Mouse (Mus musculus) urinary bladder, adult 18-20 months (tissue): ENCODE measurements at regions not wholly inside any gene's neighbourhood (a gene's known extent, or its start where the extent isn't known, plus 50 kb on each side); places are given as distances from the start of the nearest gene placed in this dataset.

Source experiments
- DNase-seq, 2 experiments: peaks; one replicate each; pipeline ENCODE4 v3.0.0; 2022; ENCODE audit warnings: low spot score in 2 of 2, mixed read lengths in 2 of 2

DNA sequence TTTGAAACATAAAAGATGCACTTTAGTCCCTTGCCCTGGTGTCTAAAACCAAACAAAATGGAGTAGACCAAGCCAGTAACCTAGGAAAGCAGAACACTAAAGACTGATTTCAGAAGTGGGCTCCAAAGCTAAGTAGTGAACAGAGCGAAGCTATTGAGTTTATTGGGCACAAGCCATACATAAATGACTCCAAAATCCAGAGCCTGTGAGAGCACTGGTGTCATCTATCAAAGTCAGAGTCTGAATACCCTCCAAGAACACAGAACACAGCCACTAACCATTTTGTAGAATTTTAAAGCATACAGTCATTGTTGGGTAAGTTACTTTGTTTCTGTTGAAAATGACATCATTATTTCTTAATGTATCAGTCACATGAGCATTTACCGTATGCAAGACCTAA is 175.0 kb upstream of the Lrig3 start:
- DNase-seq, result no peak

DNA sequence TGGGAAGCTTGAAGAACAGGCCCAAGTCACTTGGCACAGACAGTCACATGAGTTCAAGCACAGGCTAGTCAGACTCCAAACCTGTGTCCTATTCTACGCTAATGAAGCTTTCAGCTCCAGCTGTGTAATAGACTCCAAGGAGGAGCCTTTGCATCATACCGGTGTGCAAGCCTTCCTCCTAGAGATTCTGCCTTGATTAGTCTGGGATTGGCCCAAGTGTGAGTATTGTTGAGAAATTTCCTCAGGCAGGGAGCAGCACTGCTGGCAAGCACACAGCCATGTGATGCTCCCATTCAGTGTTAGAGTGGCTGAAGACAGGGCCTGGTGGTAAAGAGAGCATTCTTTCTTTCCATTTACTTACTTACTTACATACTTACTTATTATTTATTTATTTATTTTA is 171.5 kb upstream of the Lrig3 start:
- DNase-seq, result no peak

DNA sequence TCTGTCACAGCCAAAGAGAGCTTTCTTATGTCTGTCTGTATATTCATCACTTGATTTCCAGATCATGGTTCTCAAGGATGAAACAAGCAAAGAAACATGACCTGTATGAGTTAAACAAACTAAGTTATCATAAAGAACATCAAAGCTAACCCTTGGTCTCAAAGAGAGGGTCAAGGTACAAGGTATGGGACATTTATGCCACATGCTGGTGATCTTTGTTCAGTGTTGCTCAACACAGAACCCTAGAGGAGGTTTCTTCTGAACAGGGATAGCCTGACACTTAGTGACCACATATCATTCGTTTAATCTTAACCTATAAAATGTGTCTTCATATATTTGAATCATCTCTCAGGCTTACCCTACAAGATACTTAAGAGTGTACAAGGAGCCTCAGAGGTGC is 170.6 kb upstream of the Lrig3 start:
- DNase-seq, result no peak

DNA sequence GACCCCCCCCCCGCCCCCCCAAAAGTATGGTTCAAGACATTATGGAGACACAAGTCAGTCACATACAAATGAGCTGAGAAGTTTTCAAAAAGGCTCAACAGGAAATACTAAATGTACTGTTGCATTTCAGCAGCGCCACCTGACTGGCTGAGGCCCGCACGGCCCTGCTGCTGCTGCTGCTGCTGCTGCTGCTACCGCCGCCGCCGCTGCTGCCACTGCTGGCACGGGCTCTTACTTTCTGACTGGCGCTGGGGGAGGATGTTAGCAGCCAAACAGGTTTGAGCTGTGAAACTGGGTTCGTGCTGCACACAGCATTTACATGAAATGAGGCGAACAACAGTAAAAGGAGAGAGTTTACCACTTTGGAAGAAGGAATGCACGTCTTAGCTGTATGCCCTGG is 167.3 kb upstream of the Lrig3 start:
- DNase-seq, result no peak

DNA sequence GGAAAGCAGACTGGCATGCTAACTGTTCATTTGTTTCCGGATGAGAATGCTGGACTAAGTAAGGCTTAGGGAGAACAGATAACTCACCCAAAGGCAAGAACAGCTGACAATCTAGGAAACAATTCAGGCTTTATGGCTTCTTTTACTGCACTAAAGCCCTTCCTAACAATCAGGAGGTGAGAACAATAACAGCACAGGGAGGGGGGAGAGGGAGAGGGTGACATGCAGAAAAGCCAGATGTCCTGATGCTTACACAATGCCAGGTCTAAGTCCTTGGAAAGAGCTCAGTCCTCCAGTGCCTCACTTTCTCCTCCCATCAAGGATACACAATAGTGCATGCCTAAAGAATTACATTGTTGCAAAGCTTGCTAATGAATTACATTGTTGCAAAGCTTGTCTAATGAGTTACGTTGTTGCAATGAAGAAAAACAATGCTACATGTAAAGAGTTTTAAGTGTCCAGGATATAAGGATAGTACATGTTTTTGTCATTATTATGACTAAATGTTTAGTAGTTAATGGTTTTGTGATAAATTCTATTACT is 165.3 kb upstream of the Lrig3 start:
- no peak for DNase-seq

DNA sequence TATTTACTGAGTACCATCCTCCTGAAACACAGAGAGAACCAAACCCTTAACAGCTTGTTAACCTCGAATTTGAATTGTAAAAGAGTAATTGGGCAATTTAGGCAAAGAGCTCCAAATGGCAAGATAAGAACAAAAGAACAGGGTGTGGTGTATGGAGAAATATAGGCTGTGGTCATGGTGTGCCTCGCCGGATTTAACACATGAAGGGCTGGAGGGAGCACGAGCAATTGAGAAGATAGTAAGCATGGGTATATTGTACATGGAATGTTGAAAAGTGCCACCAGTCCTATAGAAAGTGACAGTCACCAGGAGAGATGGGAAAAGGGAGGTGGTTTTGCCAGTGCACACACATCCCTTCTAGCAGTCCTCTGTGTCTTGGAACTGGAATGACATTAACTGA is 164.5 kb upstream of the Lrig3 start:
- no peak for DNase-seq

DNA sequence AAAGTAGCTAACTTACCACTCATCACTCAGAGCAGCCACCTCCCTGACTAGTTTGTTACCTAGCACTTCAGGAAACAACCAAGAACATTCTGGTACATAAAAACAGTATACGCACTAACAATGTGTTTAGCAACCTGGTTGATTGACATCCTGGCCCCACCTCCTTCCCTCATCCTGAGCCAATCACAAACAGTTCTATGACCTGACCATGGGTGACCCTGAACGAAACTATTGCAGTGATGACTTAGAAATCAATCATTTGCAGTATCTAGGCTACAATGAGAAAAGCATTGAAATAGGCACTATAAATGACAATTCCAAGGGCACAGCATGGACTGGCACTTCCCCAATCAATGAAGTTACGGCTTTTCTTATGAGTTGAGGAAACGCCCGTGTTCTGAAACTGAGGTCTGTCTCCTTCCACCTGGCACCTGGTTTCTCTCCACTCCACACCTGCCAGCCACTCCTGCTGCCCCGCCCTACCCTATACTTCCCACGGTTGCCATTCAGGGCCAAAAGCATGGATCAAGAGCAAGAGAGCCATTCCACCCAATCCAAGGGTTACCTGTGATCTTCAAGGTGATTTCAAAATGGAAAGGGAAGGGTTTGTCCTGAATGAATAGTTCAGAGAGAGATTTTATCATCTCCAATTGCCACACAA is 162.9 kb upstream of the Lrig3 start:
- no peak for DNase-seq

DNA sequence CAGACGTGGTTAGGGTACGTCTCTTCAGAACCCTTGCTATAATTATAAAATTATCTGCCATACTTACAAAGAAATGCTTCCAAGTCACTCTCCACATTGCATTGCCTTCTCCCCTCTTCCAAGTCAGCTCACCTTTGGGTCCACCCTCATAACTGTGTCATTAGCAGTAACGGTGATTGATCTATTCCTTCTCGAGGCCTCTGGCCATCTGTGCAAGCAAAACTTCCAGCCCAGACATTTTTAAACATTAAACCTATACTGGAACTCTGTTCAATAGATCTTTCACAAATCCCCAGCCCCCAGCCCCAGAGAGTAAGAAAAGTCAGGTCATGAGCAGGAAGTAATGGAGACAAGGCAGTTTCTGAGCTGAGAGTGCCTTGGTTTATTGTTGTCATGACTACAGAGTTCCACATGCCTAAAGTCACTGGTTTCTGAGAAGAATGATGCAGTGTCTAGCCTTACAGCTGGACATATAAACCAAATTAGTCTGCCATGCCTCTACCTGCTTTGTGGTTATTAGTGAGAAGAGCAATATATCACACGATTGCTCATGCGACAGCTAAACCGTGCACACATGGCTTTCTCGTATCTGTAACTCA is 156.1 kb upstream of the Lrig3 start:
- DNase-seq, result no peak

DNA sequence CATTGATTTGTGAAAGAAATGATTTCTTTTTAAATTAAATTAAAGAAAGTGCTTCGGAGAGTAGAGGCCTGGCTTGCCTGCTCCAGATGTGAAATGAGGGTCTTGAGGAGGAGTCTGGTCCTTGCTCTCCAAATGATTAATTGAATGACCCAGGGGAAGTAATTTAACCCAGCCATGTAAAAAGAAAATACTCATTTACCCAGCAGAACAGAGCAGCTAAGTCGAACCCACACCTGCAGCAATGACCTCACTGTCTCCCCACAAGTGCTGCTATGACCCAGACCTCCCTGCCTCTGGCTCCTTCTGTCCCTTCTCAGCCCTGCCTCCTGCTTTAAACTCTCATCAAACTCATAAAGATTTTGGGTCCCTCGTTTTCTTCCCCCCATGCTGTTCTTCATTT is 155.4 kb upstream of the Lrig3 start:
- DNase-seq, result no peak

DNA sequence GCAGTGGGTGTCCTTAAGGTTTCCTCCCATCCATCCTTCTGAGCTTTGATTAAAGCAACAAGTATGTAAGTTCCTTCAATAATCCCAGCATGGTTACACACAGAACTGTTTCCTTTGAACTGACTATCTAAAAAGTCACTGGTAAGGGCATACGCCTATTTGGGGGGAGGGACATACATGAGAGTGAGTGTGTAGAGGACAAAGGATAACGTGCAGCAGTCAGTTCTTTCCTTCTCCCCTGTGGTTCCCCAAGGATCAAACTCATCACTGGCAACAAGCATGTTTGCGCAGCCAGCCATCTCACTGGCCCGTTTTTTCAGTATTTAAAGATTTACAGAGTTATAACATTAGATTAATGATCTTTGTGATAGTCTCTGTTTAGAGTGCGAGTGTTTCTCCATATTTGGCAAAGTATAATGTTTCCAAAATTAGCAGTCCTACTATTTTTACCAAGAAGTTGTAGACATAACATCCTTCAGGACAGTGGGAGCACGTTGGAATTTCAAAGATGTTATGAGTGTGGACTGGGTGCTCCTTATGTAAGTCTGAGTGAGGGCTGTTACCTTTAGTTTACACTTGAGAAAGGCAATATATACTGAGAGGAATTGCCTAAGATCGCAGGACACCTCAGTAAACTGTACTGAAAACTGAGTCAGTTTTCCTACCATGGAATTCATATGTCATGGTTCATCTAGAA is 151.6 kb upstream of the Lrig3 start:
- DNase-seq, result no peak

DNA sequence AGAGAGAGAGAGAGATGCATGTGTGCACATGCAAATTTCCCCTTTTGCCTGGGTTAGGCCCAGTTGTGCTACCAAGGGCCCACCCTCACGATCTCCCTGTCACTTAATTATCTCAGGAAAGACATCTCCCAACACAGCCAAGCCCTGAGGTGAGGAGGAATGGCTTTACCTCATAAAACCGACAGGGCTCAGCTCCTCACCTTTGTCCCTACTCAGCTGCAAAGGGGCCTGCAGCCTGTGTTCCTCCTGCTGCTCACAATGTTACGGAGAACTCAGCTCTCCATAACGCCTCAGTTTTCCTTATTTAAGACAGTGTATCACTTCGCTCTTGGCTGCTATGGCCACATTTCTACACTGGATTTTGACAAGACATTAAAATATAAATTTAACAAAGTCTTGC is 133.8 kb upstream of the Lrig3 start:
- no peak for DNase-seq

DNA sequence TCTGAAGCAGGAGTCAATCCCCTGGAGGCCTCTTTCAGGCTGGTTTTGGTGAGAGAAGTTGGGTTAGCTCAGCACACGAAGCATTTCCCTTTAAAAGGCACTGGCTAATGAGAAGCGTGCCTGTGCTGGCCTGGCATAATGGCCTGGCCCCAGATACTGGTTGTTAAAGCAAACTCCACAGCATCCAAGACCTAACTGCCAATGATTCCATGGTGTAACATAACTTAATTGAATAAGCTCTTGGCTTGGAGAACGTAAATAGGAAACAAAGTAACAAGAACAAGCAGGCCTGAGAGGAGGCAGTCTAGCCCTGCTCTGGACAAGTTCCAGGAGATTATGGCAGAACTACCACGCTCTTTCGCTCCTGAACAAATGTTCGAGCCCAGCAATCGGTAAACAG is 133.2 kb upstream of the Lrig3 start:
- DNase-seq, result no peak

DNA sequence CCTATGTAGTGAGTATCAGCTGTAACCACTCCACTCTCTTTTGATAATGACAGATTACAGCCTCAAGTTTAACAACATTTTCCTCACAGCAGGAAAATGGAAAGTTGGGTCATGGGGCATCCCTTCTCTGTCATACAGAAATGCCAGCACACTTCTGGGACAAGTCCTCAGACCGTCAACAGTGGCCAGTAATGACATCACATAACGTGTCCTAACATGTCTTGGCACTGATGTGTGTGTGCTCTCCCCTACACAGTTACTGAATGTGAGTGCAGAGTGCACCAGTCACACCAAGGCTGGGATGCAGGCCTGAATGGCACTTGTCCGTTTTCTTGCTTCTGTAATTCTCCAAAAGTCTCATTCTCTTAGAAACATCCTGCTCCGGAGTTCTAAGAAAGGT is 132.0 kb upstream of the Lrig3 start:
- DNase-seq, result no peak

DNA sequence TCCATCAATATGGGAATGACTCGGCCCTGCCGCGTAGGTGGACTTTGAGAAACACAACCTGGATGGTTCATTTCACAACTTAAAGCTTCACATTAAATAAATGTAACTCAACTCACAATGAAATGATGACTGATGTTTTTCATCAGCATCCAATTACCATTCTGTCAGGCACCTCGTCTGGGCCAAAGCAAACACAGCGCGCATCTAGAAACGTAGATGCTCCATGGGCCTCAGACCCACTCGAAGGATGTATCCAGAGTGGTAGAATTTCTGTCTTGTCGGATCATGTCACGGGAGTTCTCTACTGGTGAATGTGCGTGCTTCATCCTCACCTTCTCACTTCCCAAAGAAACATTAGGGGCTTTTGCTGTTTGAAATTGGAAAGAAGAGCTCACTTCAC is 127.0 kb upstream of the Lrig3 start:
- no peak for DNase-seq

DNA sequence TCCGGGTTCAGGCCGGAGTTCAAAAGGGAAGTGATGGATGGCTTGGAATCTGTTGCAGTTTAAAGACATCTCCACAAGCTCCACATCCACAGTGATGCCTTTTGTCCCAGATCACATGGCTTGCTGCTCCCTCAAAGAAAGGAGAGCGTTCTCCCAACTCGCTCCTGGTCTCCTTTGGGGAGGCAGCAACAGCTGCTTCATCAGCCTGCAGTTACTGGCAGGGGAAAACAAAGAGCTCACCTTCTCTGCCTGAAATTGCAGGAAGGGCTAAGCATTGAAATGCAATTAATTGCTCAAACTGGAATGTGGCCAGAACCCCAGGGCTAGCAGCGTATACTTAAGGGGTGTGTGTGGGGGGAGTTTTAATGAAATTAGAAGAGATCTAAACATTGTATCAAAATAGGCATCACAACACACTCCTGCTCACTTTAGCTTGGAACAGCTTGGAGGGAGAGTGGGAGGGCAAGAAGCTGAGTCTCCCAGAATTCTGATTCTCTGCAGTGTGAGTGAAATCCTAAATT is 126.3 kb upstream of the Lrig3 start:
- no peak for DNase-seq

DNA sequence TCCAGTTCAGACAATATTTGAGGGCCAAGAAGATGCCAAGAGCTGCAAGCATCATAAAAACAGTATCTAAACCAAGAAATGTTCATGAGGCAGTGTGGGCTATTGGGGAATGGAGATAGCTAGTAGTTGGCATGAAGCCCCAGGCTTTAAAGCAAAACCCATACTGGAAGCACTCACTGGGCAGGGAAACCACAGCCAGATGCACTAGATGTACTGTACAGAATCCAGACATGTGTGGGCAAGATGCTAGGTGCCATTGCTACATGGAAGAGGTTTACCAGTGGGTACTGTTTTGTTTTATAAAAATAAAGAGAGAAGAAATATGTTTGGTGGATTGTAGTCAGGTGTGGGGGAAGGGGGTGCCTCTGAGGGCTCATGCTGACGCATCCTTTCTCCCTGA is 125.6 kb upstream of the Lrig3 start:
- no peak for DNase-seq

DNA sequence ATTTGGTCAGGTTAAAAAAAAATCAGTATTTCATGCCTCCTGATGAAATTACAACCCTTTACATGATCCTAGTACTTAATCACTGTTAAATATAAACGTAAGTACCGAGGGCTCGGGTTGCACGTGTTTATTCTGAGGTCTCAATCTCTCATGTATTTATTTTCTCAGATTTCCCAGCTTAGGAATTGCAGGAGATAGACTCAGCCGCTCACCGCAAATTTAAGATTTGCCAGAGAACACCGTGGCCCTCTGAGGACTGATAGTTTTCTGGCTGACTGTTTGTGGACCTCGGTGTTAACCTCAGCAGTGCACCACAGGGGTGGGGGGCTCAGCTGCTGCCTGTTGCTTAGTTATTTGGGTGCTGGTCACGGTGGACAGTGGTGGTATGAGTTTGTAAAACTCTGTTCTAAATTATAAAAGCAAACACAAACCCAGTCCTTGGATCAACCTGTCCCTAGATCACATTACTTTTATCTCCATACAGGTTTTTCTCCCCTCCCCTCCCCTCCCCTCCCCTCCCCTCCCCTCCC is 121.6 kb upstream of the Lrig3 start:
- DNase-seq, result no peak

DNA sequence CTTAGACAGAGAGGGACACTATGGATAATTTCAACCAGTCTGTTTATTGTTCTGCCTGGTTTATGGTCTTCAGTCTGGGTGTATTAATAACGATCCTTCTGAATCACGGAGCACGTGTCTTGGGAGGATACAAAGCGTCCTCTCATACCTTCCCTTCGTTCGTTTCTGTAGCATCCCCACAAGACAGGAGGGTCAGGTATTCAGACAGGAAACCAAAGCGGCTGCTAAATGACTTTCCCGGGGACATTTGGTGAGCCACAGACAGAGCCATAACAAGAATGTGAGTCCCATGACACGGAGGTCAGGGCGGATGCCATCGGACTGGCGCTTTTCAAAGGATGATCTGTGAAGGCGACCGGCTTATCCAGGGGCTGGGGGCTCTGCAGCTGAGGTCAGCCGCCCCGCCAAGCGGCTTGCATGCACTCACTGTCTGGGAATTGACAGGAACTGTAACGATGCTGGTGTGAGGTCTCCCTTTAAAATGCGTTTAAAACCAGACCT is 120.9 kb upstream of the Lrig3 start:
- DNase-seq, result no peak

DNA sequence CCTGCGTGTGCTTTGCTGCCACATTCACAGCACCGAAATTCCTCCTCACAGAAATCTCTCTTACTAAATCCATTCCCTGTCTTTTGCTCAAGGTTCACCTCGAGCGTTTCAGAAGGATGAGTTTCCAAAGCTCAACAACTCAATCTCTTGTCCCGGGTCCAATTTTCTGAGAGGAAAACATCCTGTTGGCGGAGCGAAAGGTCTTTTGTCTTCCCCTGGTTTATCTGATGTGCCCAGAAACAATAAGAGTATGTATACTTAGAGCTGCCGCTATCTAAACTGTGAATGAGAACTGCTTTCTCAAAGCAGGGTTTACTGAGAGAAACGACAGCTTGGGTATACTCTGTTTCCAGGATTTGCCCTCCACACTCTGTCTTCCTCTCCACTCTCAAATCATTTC is 115.6 kb upstream of the Lrig3 start:
- DNase-seq, result no peak

DNA sequence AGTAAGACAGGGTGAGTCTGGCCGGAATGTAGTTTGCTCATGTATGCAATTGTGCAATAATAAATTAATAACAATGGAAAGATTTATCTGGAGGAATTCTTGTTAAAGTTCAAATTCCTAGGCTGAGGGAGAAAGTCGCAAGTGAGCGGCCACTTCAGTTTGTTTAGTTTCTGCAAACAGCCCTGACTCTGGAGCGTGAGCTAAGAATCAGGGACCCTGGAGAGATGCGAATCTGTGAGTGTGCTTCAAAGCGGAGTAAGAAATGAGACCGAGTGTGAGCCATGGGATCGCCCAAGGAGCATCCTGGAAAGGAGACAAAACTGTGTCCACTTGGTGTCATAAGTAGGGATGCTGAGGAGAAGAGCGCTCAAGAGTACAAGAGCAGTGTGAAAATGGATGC is 104.2 kb upstream of the Lrig3 start:
- DNase-seq, result no peak

DNA sequence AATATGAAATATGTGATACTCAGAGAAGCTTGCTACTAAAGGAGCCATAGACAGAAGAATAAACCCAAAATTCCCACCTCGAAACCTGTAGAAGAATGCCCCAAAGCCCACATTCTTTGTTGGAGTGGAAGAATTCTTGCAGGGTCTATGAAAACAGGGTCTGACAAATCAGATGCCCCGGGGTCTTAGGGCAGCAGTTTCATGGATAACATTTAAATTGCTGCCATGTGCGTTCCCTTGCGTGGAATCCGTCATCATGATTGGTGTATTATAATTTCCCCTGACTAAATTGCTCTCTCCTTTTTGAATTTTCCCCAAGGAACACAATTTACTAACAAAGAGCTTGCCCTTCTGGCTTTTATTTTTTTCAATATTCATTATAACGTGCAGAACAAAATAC is 99.6 kb upstream of the Lrig3 start:
- DNase-seq, result no peak

DNA sequence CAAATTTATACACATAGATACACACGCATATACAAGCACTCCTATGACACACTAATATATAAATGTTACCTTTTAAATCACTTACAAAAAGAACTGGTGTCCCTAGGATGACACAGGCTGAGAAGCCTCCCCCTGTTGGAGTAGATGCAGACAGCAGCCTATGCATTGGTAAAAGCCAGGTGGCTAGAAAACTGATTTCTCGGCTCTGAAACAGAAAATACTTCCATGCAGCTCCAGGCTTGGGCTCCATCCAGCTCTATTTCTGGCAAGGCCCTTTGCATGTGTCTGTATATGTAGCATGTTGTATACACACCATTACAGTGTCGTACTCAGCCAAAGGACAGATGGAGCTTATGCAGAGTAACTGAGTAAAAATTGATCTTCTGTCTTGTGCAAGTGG is 81.4 kb upstream of the Lrig3 start:
- DNase-seq, result no peak

DNA sequence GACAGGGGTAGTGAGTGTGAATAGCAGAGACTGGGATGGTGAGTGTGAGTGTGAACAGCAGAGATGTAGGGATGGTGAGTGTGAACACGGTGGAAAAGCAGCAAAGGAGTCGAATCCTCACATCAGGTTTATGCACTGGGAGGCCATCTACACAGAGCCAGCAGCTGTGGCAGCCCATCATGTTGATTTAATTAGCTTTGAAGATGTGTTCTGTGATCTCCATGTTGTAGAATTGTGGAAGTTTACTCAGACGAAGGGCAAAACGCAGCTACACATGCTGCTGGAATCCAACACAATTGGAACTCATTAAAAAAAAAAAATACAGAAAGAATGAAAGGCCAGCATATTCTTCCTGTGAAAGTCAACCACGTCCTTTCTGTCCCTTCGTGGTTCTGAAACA is 80.2 kb upstream of the Lrig3 start:
- no peak for DNase-seq
